Mouse (Mus musculus): ENCODE data around the gene Tfpi.
"Not testable (repeated sequence)": the region's sequence is repeated elsewhere in the genome, so short reads cannot be mapped to it uniquely, and the experiment has no call there.

The Tfpi gene

DNA sequence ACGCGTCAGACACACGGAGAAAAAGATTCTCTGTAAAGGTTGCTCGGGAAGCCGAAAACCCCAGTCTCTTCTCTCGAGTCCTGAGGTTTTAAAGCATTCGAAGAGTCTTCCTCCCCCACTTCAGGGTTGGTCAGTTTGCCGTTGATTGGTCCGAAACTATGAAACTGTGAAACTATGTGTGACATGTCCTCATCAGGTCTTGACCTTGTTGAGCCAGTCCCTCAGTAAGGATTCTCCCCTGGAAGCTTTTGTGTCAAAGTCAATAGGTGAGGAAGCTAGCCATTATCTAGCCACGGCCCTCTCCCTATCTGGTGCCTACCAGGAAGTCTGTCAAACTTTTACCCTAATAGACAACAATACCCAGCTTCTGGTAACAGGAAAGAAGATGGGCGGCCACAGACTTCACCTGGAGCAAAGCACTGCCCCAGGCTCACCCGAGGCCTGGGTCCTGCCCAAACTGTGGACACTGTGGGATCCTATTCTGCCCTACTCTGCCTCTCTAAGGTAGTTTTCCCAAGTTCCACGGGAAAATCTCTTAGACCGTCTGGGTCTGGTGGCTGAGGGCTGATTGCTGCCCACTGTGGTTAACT is 2.5 kb downstream of the Tfpi start:
- no peak for DNase-seq

DNA sequence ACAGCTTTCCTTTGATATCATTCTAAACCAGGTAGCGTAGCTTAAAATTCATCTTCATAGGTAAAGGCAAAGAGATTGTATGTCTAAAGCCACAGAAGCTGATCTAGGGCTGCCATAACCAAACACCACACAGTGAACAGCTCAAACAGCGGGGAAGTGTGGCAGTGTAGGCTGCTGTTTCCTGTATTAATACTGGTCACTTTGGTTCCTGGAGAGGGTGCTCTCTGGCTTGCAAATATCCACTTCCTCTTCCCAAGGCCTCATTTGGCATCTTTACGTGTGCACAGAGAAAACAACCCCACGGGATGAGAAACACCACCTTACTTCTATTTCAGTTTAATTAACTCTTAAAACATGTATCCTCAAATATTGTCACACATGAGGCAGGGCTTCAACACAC is 9.2 kb downstream of the Tfpi start:
- no peak for DNase-seq

DNA sequence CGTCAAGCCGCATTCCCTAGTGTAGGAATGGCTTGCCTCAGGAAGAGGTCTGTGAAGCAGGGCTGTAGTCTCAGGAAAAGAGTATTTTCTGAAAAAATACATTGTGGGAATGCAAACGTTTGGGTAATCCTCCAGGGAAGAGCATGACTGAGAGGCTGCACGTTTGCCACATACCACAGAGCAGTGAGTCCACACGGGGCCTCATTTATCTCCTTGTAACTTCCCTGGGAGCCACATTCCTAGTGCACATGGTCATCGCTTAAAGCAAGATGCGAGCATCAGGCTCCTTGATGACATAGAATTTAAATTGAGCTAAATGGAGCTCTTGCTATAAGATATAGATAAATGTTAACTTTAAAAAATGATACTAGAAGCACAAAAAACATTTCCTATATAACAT is 11.6 kb downstream of the Tfpi start:
- no peak for DNase-seq

DNA sequence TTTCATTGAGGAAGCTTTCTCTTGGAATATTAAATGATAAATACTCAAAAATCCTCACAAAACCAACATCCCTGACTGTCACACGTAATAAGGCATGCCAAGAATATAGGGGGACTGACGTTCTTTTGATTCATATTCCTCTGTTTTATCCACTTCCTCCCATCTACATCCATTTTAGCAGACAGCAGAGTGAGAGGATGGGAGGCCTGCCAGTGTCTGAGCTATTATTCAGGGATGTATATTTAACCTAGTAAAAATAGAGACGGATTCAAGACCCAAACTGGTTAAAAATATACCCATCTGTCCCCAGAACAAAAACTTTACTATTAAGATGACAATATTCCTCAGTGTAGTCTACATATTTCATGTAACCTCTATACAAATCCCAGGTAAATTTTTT is 14.2 kb downstream of the Tfpi start:
- no peak for DNase-seq

DNA sequence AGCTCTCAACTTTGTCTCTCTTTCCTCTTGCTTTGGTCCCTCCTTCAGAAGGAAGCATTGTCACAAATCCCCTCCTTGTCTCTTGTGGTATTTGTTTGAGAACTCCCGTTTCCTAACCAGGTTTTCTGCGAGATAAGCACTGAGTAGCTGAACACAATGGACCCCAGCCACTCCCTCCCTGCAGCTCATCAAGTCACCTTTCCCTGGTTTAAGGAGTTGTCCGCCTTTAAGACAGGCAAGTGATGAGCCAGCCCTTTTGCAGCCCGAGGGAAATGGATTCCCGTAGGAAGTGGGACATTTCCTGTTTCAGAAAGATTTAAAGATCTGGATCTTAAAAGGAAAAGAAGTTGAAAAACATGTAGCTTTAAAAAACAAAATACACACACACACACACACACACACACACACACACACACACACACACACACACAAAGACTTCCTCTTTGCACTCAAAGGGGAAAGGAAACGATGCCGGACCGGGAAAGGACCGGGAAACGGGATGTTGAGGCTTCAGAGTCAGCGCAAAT is 16.9 kb downstream of the Tfpi start:
- peak; percentile 55 to 61 for DNase-seq

DNA sequence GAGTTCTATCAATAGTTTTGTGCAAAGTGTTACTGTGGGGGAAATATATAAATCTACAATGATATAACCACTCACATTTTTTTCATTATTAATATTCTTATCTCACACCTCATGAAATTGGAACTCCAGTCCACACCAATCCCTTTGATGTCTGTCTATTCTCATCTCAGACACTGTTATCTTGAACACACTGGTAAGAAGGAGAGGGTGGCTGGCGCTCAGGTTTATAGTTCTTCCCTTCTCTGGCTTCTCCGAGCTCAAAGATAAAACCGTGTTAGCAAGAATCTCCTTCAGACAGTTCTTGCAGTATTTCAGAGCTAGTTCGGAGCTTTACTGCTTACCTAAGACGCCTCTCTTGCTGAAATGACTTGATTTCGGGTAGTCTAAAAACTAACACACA is 19.4 kb downstream of the Tfpi start:
- DNase-seq: no peak

DNA sequence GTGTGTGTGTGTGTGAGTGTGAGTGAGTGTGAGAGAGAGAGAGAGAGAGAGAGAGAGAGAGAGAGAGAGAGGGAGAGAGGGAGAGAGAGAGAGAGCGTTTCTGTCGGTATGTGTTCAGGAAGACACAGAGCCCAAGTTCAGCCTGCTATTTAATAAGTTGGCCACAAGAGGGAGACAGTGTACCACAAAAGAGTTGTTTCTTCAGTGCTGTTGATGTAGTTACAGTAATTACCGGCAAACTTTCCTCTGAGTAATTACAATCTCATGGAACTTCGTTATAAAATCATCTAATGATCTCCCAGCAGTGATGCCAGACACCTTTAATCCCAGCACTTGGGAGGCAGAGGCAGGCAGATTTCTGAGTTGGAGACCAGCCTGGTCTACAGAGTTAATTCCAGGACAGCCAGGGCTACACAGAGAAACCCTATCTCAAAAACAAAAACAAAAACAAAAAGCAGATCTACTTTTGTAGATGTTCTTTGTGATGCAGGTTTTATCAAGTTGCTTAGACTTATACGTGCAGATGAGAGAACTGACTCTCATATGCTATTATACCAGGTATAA is 21.3 kb downstream of the Tfpi start:
- DNase-seq: peak; percentile 43 to 56

DNA sequence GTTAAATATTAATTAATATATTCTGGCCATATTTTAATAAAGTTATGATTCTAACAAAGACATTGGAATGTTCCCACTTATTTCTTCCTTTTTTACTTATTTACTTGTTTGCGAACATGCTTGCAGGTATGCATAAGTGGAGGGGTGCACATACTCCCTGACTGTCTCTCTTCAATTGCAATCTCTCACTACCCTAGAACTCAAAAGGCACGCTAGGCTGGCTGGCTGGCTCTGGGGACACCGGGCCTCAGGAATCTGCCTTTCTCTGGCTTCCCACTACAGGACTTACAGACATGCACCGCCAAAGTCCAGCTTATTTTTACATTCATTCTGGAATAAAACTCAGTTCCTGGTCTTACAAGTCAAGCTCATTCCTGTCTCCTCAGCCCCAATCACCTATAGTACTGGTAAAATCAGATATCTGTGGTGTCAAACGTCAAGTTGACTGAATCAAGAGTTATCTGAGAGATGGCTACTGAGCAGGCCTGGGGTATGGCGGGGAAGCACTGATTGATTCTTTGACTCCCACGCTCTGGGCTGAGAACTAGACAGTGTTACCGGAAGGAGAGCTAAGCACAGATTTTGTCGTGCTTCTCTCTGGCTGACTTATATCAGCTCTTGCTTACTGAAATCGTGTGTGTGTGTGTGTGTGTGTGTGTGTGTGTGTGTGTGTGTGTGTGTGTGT is 21.9 kb downstream of the Tfpi start:
- peak in 1 of 2 experiments; percentile 29 for DNase-seq

DNA sequence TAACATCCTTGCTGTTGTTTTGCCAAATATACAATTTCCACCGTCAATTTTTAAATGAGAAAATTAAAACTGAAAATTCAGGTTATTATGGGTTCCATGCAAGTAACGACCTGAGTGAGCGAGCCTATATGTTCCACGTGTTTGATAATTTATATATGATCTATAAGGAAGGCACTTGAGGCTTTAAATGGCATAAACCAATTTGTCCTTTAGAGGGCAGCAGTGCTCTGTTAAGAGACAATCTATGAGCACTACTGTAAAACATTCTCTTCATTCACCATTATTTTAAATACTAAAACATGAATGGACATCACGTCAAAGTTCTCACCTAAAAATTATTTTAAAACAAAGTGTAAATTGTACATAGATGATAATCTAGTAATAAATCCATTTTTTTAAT is 22.5 kb downstream of the Tfpi start:
- no peak for DNase-seq

DNA sequence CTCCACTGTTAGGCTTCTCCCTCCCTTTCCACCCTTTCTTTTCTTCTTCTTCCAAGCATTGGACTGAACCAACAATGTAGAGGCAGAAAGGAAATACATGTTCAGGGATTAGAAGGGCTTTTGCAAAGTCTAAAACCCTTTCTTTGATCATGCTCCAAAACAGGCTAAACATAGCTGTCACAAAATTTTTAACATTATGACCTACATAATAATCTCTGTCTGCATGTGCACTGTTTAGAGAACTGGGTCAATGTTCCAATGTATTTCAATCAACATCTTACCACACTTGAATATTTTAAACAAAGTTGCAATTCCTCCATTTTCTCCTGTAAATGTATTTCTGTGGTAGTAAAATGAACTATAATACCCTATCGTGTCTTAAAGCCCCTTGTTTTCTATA is 31.1 kb downstream of the Tfpi start:
- no peak for DNase-seq

DNA sequence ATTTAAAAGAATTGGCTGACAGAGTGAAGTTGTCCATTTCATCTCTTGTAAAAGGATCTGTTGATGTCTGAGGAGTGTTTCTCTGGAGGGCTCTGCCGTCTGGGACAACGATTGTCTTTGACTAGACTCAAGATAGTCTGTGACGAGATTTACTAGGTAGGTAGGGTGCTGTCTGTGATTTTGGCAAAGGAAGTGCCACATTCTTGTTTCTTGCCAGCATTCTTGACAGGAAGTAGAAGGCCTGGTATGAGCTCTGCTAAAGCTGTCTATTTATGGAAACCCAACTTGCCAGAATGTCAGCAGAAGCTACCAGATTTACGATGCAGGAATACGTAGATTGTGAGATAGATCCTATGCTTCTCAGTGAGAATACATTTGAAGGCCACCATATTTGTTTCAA is 34.6 kb downstream of the Tfpi start:
- no peak for DNase-seq

DNA sequence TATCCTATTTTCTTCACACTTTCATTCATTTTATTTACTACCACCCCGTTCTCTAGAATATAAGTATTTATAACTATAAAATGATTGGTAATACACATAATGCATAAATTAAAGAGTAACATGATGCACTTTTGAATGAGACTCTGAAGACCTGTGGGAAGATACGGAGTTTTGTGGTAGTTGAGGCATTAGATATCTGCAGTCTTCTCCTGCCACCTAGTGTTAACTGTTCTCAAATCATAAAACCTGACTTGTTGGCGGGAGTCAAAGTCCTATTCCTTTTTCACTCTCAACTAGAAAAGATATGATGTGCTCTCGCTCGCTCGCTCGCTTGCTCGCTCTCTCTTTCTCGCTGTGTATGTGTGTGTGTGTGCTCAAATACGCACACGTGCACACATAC is 46.9 kb downstream of the Tfpi start:
- peak in 1 of 2 experiments; percentile 6 for DNase-seq

DNA sequence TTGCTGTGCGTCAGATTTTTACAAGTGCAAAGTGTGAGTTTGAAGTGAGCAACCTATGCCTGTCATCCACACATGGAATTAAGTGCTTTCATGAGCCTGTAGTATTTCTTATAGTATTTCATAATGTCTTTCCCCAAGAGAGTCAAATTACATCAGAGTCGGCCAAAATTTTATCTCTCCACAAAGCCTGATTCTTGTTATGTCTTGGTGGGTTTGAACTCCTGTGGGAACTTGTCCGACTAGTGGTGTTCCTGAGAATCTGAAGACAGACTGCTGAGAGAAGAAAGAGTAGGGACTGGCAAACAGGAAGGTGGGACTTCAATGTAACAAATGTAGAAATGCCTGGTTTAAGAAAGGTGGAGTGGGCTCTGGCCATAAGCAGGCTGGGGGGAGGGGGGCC is 47.7 kb downstream of the Tfpi start:
- no peak for DNase-seq

DNA sequence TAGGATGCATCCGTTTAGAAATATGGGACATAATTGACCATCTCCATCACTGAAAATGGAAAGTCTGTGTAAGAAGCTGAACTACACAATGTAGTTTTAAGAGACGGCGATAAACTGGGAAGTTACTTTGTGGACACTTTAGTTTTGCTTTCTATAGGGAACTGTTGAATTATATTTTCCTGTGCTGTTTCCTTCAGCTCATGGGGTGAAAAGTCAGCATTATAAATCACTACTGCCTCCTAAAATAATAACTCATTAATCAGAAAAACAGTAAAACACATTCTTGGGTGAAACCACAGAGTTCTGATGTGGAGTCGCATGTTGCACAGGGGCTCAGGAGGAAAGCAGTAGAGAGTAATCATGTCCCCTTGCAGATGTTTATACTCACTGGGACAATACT is 50.0 kb downstream of the Tfpi start:
- DNase-seq: peak in 1 of 2 experiments; percentile 17

DNA sequence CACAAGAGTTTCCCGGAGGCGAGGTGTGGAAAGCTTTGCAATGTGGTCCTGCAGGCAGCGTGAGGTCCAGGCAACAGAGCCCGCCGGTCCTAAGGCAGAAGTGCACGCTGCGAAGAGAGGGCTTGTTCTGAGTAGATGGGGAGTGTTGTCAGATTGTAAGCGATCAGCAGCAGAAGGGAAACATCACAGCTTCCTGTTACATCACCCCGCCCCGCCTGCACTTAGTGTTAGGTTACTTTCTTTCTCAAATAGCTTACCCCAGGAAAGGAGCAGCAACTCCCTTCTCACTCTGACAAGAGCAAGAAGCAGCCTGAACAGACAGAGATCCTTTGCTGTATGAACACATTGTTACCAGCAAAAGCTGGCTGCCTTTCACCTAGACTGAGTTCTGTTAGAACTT is 51.4 kb downstream of the Tfpi start, which contains the start of gene Calcrl:
Calcrl (minus strand) TSS at position 274 of the 400 bp plus-strand sequence.
- peak; percentile 82 to 89 for DNase-seq

DNA sequence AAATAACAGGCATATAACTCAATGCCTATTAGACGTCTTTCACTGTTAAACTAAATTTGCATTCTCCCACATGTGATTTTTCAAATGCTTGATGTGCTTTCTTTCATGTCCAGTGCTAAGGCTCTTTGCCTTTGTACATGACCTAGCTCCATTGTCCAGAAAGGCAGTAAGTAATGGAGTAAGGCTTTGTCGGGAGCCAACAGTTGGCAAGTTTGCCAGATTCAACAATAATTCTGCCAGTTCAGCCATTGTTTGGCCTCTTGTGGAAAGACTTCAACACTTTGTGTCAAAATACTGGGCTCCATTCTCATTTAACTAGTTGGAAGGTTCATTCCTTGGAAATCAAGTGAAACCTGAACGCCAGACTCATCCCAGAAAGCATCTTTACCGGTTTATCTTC is 60.1 kb downstream of the Tfpi start:
- DNase-seq: no peak

DNA sequence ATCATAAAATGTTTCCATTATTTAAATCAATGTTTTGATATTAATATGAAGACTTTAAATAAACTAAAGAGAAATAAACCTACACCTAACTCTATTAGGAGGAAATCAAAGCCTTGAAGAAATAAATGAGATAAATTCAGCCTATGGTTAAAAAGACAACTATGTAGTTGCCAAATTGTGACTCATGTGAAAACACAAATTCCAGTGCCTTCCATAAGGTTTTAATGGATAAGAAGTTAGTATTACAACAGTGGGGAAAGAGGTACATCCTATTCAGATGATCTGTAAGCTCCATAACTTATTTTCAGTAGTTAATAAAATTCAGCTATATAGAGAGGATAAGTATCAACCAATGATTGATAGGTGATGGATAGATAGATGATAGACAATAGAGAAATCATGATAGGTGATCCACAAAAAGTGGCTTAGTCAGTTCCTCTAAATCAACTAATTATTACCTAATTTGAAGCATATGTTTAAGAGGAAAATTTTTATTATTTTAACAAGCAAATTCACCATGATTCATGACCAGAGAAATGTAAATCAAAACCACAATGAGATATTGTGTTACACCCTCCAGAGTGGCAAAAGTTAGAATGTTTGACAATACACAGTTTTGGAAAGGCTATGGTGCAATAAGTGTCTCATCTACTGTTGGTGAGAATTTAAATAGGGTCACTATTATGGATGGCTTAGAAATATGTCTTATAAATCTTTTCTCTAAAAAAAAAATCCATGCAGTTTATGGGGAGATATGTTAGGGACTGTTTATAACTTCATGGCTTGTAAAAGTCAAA is 66.6 kb downstream of the Tfpi start:
- no peak for DNase-seq

DNA sequence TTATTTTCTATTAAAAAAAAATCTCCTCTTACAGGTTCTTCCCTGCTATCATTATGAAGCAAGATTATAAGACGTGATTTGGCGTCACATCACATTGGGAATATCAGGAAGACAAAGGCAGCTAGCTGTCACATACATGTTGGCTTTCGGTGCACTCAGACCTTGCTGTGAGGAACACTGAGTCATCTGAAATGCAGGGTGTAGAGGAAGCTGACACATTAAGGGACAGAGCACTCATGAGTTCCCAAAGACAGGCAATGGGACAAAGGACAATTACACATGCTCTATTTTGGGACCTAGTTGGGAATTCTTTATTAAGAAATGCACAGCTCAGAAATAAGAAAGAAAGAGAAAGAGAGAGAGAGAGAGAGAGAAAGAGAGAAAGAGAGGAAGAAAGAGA is 71.7 kb downstream of the Tfpi start:
- no peak for DNase-seq

DNA sequence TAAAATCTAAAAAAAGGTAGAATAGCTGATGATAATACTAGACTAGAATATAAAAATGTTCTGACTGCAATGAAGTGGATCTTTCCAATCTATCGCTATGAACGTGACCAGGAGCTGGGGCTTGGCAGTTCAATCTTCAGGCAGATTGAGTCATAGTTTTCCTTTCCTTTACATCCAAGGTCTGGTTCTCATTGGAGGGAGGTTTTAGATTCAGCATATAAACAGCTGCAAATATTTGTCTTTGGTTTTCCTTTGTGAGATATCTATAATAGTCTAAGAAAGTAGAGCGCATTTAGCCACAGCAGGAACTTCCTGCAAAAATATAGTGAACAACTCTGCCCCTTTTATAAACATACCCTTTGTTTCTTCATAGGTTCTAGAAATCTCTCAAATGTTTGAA is 73.9 kb downstream of the Tfpi start:
- DNase-seq: no peak

DNA sequence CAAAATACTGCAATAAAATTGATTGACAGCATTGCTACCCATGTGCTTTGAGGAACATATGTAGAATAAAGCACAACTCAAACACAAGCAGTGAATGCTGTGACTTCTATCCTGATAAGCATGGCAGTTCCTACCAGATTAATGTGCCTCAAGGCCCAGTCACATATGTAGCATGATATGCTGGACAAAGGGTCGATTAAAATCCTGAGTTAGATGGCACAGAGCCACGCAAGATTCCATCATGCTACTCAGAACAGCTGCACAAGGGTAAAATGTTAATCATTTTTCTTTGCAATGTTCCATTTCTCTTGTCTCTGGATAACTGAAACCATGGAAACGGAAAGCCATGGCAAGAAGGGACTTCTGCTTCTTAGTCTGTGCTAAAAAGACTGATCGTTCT is 80.0 kb downstream of the Tfpi start:
- DNase-seq: no peak

DNA sequence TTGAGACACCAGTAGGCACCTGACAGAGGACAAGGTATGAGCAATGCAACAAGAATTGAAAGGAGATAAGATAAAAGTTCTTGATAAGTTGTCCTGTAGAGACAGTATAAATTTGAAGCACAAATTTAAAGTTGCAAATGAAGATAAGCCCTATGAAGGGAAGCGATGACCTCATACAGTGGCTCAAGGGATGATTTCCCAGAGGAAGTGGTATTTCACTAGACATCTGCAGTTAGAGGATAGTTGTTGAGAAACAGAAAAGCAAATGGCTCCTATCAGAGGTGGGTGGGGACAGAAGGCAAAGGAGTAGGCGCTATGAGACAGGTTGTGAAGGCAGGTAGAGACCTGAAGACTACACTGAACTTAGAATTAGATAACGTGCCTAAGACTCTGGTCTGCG is 83.3 kb downstream of the Tfpi start:
- DNase-seq: no peak

DNA sequence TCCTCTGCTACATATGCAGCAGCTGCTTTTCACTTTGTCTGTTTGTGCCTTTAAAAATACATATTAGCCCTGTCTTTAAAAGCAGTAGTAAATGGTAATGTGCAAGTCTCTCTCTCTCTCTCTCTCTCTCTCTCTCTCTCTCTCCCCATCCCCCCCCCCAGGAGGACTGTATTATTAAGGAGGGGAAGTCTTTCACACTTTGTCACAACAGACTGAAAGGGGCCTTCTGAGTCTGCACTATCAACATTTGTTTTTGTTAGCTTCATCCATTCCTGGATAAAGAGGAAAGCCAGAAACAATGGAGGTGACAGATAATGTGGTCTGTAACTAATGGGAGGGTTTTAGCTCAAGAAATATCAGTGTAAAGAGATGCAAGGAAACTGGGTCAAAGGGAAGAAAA is 87.5 kb downstream of the Tfpi start:
- DNase-seq: no peak

DNA sequence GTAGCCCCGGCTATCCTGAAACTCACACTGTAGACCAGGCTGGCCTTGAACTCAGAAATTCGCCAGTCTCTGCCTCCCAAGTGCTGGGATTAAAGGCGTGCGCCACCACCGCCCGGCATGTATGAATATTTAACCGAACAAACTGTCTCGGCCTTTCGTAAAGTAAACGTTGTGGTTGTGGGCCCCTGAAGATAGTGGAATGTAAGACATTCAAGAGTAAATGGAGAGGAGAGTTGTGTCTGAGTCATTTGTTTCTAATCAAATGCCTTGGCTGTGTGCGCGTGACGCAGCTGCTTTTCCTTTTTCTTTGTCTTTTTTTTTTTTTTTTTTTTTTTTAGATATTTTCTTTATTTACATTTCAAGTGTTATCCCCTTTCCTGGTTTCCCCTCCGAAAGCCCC is 88.0 kb downstream of the Tfpi start:
- DNase-seq: not testable (repeated sequence)

DNA sequence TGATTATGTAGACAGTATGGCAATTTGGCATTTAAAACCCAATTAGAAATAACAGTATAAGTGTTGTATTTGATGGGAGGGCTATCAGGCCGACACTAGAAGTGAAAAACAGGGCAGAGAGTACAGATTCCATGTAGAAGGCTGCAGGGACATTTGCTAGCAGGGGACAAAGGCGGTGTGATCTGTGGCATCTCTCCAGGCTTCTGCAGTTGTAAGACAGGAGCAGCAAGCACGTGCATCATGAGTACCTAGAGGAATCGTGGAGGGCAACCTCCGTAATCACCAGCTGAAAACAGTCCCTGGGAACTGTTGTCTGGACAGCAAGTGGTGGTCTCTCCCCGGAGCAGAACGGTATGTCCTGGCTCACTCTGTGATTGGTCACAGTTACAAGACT is 88.6 kb downstream of the Tfpi start:
- peak in 1 of 2 experiments; percentile 20 for DNase-seq
